Mouse (Mus musculus) neural tube, embryonic 14.5 days (tissue): Measurements from ENCODE around the gene Apon. TPM values are rescaled to one million over a fixed set of nuclear protein-coding genes. Genes with fewer than 3 reads are reported as not detected.
"Not testable (repeated sequence)": the region's sequence is repeated elsewhere in the genome, so short reads cannot be mapped to it uniquely, and the experiment has no call there.

Experiments used
- ATAC-seq: fragments of 200-750 bp; cut with Nextera tagmentation; 2 replicates; pipeline ENCODE4 v1.8.0; 2017; ENCODE audit warnings: low read depth, mild to moderate bottlenecking, moderate TSS enrichment, moderate library complexity
- H3K27ac ChIP-seq: fragments of 300-500 bp; sonication (generic); 2 replicates; pipeline ENCODE4 v1.5.1; 2014; ENCODE audit warnings: low read depth, mild to moderate bottlenecking, control low read depth, low read length, moderate library complexity, mixed read lengths
- H3K27me3 ChIP-seq: fragments of 300-500 bp; sonication (generic); 2 replicates; pipeline ENCODE4 v1.6.1; 2014; ENCODE audit warnings: low read length; ENCODE audit not compliant: control insufficient read depth, insufficient read depth
- H3K36me3 ChIP-seq: fragments of 300-500 bp; sonication (generic); 2 replicates; pipeline ENCODE4 v1.6.1; 2014; ENCODE audit warnings: low read length, mixed read lengths; ENCODE audit not compliant: control insufficient read depth, insufficient read depth
- H3K4me1 ChIP-seq: fragments of 300-500 bp; sonication (generic); 2 replicates; pipeline ENCODE4 v1.6.1; 2014; ENCODE audit warnings: low read length; ENCODE audit not compliant: control insufficient read depth, insufficient read depth
- H3K4me2 ChIP-seq: fragments of 300-500 bp; sonication (generic); 2 replicates; pipeline ENCODE4 v1.6.1; 2014; ENCODE audit warnings: mild to moderate bottlenecking, low read depth, low read length, control low read depth
- H3K4me3 ChIP-seq: fragments of 300-500 bp; sonication (generic); 2 replicates; pipeline ENCODE4 v1.5.1; 2014; ENCODE audit warnings: low read depth, low read length, control low read depth, mixed read lengths
- H3K9ac ChIP-seq: fragments of 300-500 bp; sonication (generic); replicated peaks from 2 replicates; pipeline ENCODE4 v1.6.1; 2014; ENCODE audit warnings: low read depth, mild to moderate bottlenecking, control low read depth, low read length, mixed read lengths
- H3K9me3 ChIP-seq: fragments of 300-500 bp; sonication (generic); 2 replicates; pipeline ENCODE4 v1.6.1; 2016; ENCODE audit warnings: low read length; ENCODE audit not compliant: control insufficient read depth
- WGBS: fragments of 180-500 bp; shearing (Covaris S2); extraction: QIAGEN DNeasy Blood & Tissue Kit; methylation state at CpG from one replicate; pipeline ENCODE4 v1.1.7; 2014; 5-methylcytosine and 5-hydroxymethylcytosine counted together
- polyA plus RNA-seq: library from polyadenylated mRNA; unstranded; fragments of >200 nt; fragmentation: Nextera tagmentation; extraction: Ambion mirVana; gene quantifications from 2 replicates; pipeline ENCODE4 v1.2.1, GENCODE M21; 2014

Apon gene
- polyA plus RNA-seq, 1 experiment from 2014 or later: not detected

DNA sequence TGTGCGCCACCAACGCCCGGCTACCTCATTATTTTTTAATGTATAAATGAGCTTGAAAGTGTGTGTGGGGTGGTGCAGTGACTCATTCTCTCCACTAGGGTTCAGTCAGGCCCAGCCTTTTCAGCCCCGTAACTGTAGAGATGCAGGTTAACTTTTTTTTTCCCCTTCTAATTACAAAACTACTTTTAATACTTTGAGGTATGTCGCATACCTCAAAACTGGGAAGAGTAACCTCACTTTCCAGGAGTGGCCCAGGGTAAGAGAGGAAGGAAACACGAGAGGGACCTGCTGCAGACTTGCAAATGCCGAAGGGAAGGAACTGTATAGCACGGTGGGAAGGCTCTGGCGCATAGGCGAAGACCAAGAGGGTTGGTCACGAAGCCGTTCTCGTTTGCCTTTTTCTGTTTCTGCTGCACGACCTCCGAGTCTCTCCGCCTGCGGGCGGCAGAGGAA, 41.0 kb upstream of the Apon start:
- under 1% methylated on average over 18 of the region's 18 CpGs for WGBS
- H3K27ac ChIP-seq: no peak overlapping the region
- 0 out of 2 replicates have a peak overlapping the region, but pooled peaks have one; percentile 33 for H3K9ac ChIP-seq

GRCm38 (mm10) chr10:128214112-128214511, 39.8 kb upstream of the Apon start:
- not testable (repeated sequence) for H3K36me3 ChIP-seq, H3K9ac ChIP-seq, H3K27me3 ChIP-seq, H3K9me3 ChIP-seq, H3K27ac ChIP-seq, H3K4me3 ChIP-seq, ATAC-seq, H3K4me2 ChIP-seq
- peaks cover 12% of the 10 kb centered on the region; the same call in 1 of the 2 replicates for H3K4me1 ChIP-seq
- WGBS: 92% methylated on average over 4 of the region's 4 CpGs

More for the DNA sequence above, 41.0 kb upstream of the Apon start:
- no peaks in the 10 kb centered on the region for H3K36me3 ChIP-seq
- peak overlapping the region; percentile 52 for H3K4me2 ChIP-seq
- H3K27me3 ChIP-seq: no peaks in the 10 kb centered on the region
- peaks cover 12% of the 10 kb centered on the region; the same call in 1 of the 2 replicates for H3K4me1 ChIP-seq
- ATAC-seq: no peak
- H3K4me3 ChIP-seq: peak overlapping the region; percentile 6; the same call in 1 of the 2 replicates
- no peaks in the 10 kb centered on the region for H3K9me3 ChIP-seq

DNA sequence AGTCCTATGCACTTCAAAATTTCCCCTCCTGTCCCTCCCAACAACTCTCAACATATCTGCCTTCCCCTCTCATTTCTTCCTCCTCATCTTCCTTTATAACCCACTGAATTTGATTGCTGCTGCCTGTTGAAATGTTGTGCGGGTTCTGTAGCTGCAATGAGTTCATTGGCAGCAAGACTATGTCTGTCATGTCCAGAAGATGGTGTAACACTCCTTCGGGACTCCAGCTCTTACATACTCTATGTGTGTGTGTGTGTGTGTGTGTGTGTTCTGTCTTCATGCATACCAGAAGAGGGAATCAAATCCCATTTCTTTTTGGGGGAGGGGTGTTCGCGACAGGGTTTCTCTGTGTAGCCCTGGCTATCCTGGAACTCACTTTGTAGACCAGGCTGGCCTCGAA, 38.9 kb upstream of the Apon start:
- H3K4me2 ChIP-seq: no peak overlapping the region
- peaks cover 12% of the 10 kb centered on the region; the same call in 1 of the 2 replicates for H3K4me1 ChIP-seq
- no peaks in the 10 kb centered on the region for H3K27me3 ChIP-seq
- no peaks in the 10 kb centered on the region for H3K9me3 ChIP-seq
- no peak overlapping the region for H3K4me3 ChIP-seq
- no peak for ATAC-seq
- H3K36me3 ChIP-seq: no peaks in the 10 kb centered on the region
- H3K9ac ChIP-seq: no peak overlapping the region
- 80% methylated on average over 5 of the region's 5 CpGs for WGBS
- H3K27ac ChIP-seq: no peak overlapping the region

- H3K4me3 ChIP-seq: no peak overlapping the region
- no peaks in the 10 kb centered on the region for H3K27me3 ChIP-seq
- H3K9ac ChIP-seq: no peak overlapping the region
- WGBS: 95% methylated on average over 18 of the region's 18 CpGs
- no peak overlapping the region for H3K4me2 ChIP-seq
- no peaks in the 10 kb centered on the region for H3K36me3 ChIP-seq
- H3K4me1 ChIP-seq: no peaks in the 10 kb centered on the region
- no peaks in the 10 kb centered on the region for H3K9me3 ChIP-seq
- H3K27ac ChIP-seq: no peak overlapping the region
- no peak for ATAC-seq
Measured at GRCm38 (mm10) chr10:128218387-128219117, 35.3 kb upstream of the Apon start.

DNA sequence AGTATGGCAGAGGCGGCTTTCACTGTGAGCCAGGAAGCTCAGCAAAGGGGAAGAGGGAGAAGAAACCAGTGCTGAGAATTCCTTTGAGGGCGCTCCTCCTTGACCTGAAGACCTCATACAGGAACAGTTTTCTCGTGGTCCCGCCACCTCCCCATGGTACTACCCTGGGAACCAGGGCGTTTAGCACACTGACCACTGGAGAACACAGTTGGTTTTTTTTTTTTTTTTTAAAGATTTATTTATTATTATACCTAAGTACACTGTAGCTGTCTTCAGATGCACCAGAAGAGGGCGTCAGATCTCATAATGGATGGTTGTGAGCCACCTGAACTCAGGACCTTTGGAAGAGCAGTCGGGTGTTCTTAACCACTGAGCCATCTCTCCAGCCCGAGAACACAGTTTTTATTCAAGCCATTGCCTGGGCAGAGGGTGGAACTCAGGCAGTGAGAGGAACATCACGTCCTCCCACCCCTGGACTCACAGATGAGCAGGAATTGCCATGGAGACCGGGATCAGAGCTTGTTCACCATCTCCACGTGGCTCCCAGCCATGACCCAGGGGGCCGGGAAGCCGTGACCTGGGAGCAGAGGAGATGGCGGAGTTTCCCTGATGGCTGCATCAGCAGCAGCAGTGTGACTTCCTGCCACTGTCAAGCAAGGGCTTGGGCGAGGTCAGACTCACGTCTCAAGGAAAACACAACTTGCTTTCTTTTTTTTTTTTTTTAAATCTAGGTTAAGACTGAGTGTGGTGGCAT, 32.2 kb upstream of the Apon start:
- WGBS: 67% methylated on average over 16 of the region's 16 CpGs
- Histone ChIP-seq H3K4me3 (no peak overlapping the region), H3K4me2 (no peak overlapping the region), H3K9ac (no peak overlapping the region), H3K36me3 (no peaks in the 10 kb centered on the region), H3K27me3 (no peaks in the 10 kb centered on the region), H3K27ac (no peak overlapping the region), H3K4me1 (no peaks in the 10 kb centered on the region), H3K9me3 (no peaks in the 10 kb centered on the region)
- ATAC-seq: no peak

DNA sequence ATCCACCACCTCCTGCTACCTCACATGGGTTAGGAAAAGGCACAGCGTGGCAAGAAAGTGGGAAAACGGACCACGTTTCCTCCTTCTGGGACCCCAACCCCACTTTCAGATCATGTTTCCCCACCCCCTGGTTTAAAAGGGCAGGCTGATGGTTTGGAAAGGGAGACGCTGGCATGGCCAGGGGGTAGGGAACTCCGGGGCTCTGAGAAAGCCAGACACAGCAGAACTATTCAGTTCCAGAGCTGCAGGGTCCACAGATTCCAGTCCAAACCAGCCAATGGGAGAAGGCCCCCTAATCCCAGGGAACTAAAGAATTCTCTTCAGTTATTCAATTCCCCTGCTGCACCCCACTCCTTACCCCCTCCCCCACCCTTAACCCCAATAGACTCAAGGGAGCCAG, 28.8 kb upstream of the Apon start:
- no peaks in the 10 kb centered on the region for H3K27me3 ChIP-seq
- H3K9me3 ChIP-seq: no peaks in the 10 kb centered on the region
- H3K4me1 ChIP-seq: no peaks in the 10 kb centered on the region
- no peak overlapping the region for H3K27ac ChIP-seq
- WGBS: 65% methylated on average over 5 of the region's 5 CpGs
- H3K4me2 ChIP-seq: no peak overlapping the region
- no peak overlapping the region for H3K4me3 ChIP-seq
- no peak for ATAC-seq
- H3K9ac ChIP-seq: no peak overlapping the region
- H3K36me3 ChIP-seq: no peaks in the 10 kb centered on the region

DNA sequence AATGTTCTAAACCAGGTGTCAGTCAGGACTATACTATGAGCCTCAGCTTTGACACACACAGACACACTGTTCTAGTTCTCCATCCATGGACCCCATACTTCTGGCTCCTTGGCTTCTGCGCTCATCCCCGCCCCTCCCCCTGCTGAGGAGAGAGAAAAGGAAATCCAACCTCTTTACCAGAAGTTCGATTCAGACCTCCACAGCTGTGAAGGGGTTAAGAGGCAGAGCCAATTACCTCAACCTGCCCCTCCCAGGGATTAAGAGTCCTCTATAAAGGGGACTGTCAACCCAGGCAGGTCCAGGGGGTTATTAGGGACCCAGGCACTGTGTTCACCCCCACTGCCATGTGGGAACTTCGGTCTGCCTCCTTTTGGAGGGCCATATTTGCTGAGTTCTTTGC, 28.4 kb upstream of the Apon start, which contains the start of gene Mip:
Gene Mip, plus strand, starts transcription at position 301 of the 400 bp plus-strand sequence.
- Histone ChIP-seq H3K27ac (no peak within 1 kb of the TSS), H3K4me1 (no peaks in the 10 kb centered on the region), H3K9ac (no peak within 1 kb of the TSS), H3K4me3 (no peak within 1 kb of the TSS), H3K36me3 (no peaks in the 10 kb centered on the region), H3K4me2 (no peak within 1 kb of the TSS), H3K27me3 (no peaks in the 10 kb centered on the region), H3K9me3 (no peaks in the 10 kb centered on the region)
- ATAC-seq: no peak
- 44% methylated on average over 4 of the region's 4 CpGs for WGBS

- WGBS: 85% methylated on average over 9 of the region's 9 CpGs
Measured at GRCm38 (mm10) chr10:128227592-128227991, 26.3 kb upstream of the Apon start.

GRCm38 (mm10) chr10:128228009-128228408, 25.9 kb upstream of the Apon start:
- no peak overlapping the region for H3K9ac ChIP-seq
- H3K9me3 ChIP-seq: no peaks in the 10 kb centered on the region
- H3K4me3 ChIP-seq: no peak overlapping the region
- H3K27me3 ChIP-seq: no peaks in the 10 kb centered on the region
- ATAC-seq: no peak
- no peak overlapping the region for H3K4me2 ChIP-seq
- 95% methylated on average over 8 of the region's 8 CpGs for WGBS
- H3K27ac ChIP-seq: no peak overlapping the region
- H3K4me1 ChIP-seq: 0 out of 2 replicates have a peak, but pooled peaks cover 3% of the 10 kb centered on the region
- H3K36me3 ChIP-seq: no peaks in the 10 kb centered on the region

More at GRCm38 (mm10) chr10:128227592-128227991, 26.3 kb upstream of the Apon start:
- no peak for ATAC-seq
- Histone ChIP-seq H3K4me1 (no peaks in the 10 kb centered on the region), H3K9ac (no peak overlapping the region), H3K27me3 (no peaks in the 10 kb centered on the region), H3K4me2 (no peak overlapping the region), H3K27ac (no peak overlapping the region), H3K4me3 (no peak overlapping the region), H3K9me3 (no peaks in the 10 kb centered on the region), H3K36me3 (no peaks in the 10 kb centered on the region)
